Mouse (Mus musculus): Measurements from ENCODE around the gene AU022252. TPM values are rescaled to one million over a fixed set of nuclear protein-coding genes. Genes with fewer than 3 reads are reported as not detected.

The AU022252 gene
- polyA plus RNA-seq, 1 experiment: 14.5 TPM

DNA sequence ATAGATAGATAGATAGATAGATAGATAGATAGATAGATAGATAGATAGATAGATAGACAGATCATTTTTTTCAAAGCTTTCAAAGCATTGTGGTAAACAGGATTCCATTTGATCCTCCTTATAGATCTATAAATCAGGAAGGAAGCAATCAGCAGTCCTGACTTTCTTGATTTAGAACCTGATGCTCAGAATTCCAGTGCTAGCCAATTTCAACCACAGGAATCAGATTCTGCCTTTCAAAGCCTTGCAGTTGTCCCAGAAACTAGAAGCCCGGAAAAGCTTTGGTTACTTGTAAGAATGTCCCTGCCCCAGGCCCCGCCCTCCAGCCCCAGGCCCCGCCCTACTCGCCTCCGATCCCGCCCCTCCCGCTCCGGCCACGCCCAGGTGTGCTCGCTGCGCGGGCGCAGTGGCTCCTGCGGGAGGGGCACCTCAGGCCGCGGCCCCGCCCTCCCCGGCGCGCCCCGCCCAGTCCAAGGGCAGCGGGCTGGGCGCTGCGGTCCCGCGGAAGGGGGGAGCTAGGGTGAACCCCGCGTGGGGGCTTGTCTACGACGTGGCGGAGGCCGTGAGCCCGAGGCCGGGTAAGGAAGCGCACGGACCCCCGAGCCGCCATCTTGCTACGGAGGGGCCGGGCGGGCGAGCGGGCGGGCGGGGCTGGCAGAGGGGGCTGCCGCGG lies 37.5 kb downstream of the AU022252 start, which contains the start of gene Svbp:
Gene Svbp, plus strand, starts transcription at position 398 of the 673 bp plus-strand sequence.
- Histone ChIP-seq H3K79me2 (ENCODE audit: control insufficient read depth, insufficient read depth) (peaks cover 11% of the 10 kb centered on the region), H3ac (ENCODE audit: control insufficient read depth, insufficient read length) (peak within 1 kb of the TSS; percentile 6)
- TF ChIP-seq TCF12 (IDR thresholded peaks at IDR 0.05; ENCODE audit: insufficient read depth, poor library complexity, severe bottlenecking) (no peak), CEBPB (IDR thresholded peaks at IDR 0.05; ENCODE audit: insufficient read depth, poor library complexity, severe bottlenecking) (no peak), MYOG (IDR thresholded peaks at IDR 0.05; ENCODE audit: control insufficient read depth in 1 of 3, insufficient read depth in 1 of 3, insufficient read length in 2 of 3, low read depth in 2 of 3) (peak in 1 of 3 experiments; percentile 1), MYOD1 (IDR thresholded peaks at IDR 0.05; ENCODE audit: control insufficient read depth in 1 of 3, insufficient read length in 2 of 3, low read depth in 2 of 3) (peak in 1 of 3 experiments; percentile 14), REST (IDR thresholded peaks at IDR 0.05; ENCODE audit: insufficient read depth, insufficient read length) (no peak), E2F4 (IDR thresholded peaks at IDR 0.05; ENCODE audit: insufficient read depth) (no peak), POLR2AphosphoS2 (IDR thresholded peaks at IDR 0.05; ENCODE audit: insufficient read length, low read depth) (peak; percentile 66), POLR2A (IDR thresholded peaks at IDR 0.05; ENCODE audit: insufficient read length, low read depth) (peak; percentile 69), MAX (IDR thresholded peaks at IDR 0.05; ENCODE audit: low read depth) (no peak), USF1 (IDR thresholded peaks at IDR 0.05; ENCODE audit: low read depth) (no peak), SRF (IDR thresholded peaks at IDR 0.05; ENCODE audit: control insufficient read depth, insufficient read length, low read depth) (no peak), TCF3 (IDR thresholded peaks at IDR 0.05; ENCODE audit: insufficient read length, low read depth) (no peak)

DNA sequence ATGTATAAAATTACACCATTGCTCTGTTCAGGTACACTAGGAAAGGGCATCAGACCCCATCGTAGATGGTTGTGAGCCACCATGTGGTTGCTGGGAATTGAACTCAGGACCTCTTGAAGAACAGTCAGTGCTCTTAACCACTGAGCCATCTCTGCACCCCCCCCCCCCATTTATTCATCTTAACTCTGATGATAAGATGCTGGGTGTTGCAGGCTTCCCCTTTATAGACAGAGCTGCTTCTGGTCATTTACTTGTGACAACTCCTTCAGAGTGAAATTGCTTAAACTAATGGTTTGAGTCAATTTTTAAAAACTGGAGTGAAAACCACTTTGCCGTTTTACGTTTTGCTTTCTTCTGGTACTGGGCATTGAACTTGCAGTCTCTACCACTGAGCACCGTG lies 39.8 kb downstream of the AU022252 start:
- TF ChIP-seq USF1 (IDR thresholded peaks at IDR 0.05; ENCODE audit: low read depth) (no peak), MYOD1 (IDR thresholded peaks at IDR 0.05; ENCODE audit: control insufficient read depth in 1 of 3, insufficient read length in 2 of 3, low read depth in 2 of 3) (no peak), TCF12 (IDR thresholded peaks at IDR 0.05; ENCODE audit: insufficient read depth, poor library complexity, severe bottlenecking) (no peak), MAX (IDR thresholded peaks at IDR 0.05; ENCODE audit: low read depth) (no peak), REST (IDR thresholded peaks at IDR 0.05; ENCODE audit: insufficient read depth, insufficient read length) (no peak), POLR2A (IDR thresholded peaks at IDR 0.05; ENCODE audit: insufficient read length, low read depth) (no peak), CEBPB (IDR thresholded peaks at IDR 0.05; ENCODE audit: insufficient read depth, poor library complexity, severe bottlenecking) (no peak), E2F4 (IDR thresholded peaks at IDR 0.05; ENCODE audit: insufficient read depth) (no peak)
- no peak overlapping the region for H3K4me3 ChIP-seq
- H3K27me3 ChIP-seq (ENCODE audit: control insufficient read depth, insufficient read depth, insufficient read length): no peaks in the 10 kb centered on the region
- H3K4me2 ChIP-seq (ENCODE audit: low read depth): no peak overlapping the region
- no peak overlapping the region for H3ac ChIP-seq (ENCODE audit: control insufficient read depth, insufficient read length)
- H3K36me3 ChIP-seq (ENCODE audit: control insufficient read depth, insufficient read depth): no peaks in the 10 kb centered on the region
- peaks cover 11% of the 10 kb centered on the region for H3K79me2 ChIP-seq (ENCODE audit: control insufficient read depth, insufficient read depth)

More for the DNA sequence above, 37.5 kb downstream of the AU022252 start, which contains the start of gene Svbp:
- Histone ChIP-seq H3K4me3 (peak within 1 kb of the TSS; percentile 51), H3K27me3 (ENCODE audit: control insufficient read depth, insufficient read depth, insufficient read length) (no peaks in the 10 kb centered on the region), H3K36me3 (ENCODE audit: control insufficient read depth, insufficient read depth) (no peaks in the 10 kb centered on the region), H3K4me2 (ENCODE audit: low read depth) (peak within 1 kb of the TSS; percentile 91)

DNA sequence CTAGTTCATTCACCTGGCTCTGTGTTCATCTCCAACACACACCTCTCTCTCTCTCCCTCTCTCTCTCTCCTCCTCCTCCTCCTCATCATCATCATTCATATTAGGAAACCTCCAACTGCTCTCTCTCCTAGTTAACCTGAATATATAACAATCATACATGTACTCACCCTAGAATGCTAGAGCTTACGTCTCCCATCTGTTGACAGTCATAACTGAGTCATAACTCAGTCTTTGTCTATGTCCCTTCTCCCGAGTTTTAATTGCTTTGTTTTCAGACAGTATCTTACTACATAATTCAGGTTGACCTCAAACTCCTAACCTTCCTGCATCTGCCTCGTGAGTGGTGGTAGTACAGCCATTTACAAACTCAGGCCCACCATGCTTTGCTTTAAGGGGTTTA lies 41.2 kb downstream of the AU022252 start:
- Histone ChIP-seq H3K27me3 (ENCODE audit: control insufficient read depth, insufficient read depth, insufficient read length) (no peaks in the 10 kb centered on the region), H3K4me3 (no peak overlapping the region), H3K36me3 (ENCODE audit: control insufficient read depth, insufficient read depth) (no peaks in the 10 kb centered on the region), H3K79me2 (ENCODE audit: control insufficient read depth, insufficient read depth) (peaks cover 9% of the 10 kb centered on the region), H3ac (ENCODE audit: control insufficient read depth, insufficient read length) (no peak overlapping the region), H3K4me2 (ENCODE audit: low read depth) (no peak overlapping the region)
- no peak for TF ChIP-seq TCF3 (IDR thresholded peaks at IDR 0.05; ENCODE audit: insufficient read length, low read depth)
- TF ChIP-seq MAX (IDR thresholded peaks at IDR 0.05; ENCODE audit: low read depth): no peak
- no peak for TF ChIP-seq REST (IDR thresholded peaks at IDR 0.05; ENCODE audit: insufficient read depth, insufficient read length)
- TF ChIP-seq POLR2AphosphoS2 (IDR thresholded peaks at IDR 0.05; ENCODE audit: insufficient read length, low read depth): no peak
- TF ChIP-seq TCF12 (IDR thresholded peaks at IDR 0.05; ENCODE audit: insufficient read depth, poor library complexity, severe bottlenecking): no peak
- TF ChIP-seq POLR2A (IDR thresholded peaks at IDR 0.05; ENCODE audit: insufficient read length, low read depth): no peak

DNA sequence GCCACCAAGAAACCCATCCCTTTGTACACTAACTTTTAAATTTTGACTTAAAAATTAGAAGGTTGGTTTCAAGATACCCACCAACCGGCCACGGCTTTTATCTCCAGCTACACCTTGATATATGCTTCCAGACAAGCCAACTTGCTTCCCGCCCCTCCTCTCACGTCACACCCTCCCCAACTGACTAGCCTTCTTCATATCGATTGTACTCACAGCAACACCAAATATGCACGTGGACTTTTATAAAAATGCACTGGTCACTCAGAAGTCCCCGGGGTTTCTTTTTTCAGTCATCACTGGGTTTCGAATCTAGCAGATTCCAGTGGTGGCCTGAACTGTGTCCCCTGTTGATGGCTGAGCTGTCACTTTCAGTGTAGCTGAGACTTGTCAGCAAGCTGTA lies 41.9 kb downstream of the AU022252 start:
- no peak overlapping the region for H3K4me2 ChIP-seq (ENCODE audit: low read depth)
- H3K4me3 ChIP-seq: no peak overlapping the region
- TF ChIP-seq USF1 (IDR thresholded peaks at IDR 0.05; ENCODE audit: low read depth): no peak
- TF ChIP-seq POLR2A (IDR thresholded peaks at IDR 0.05; ENCODE audit: insufficient read length, low read depth): no peak
- no peak for TF ChIP-seq MYOD1 (IDR thresholded peaks at IDR 0.05; ENCODE audit: control insufficient read depth in 1 of 3, insufficient read length in 2 of 3, low read depth in 2 of 3)
- no peak for TF ChIP-seq TCF12 (IDR thresholded peaks at IDR 0.05; ENCODE audit: insufficient read depth, poor library complexity, severe bottlenecking)
- TF ChIP-seq MAX (IDR thresholded peaks at IDR 0.05; ENCODE audit: low read depth): no peak
- TF ChIP-seq SRF (IDR thresholded peaks at IDR 0.05; ENCODE audit: control insufficient read depth, insufficient read length, low read depth): no peak
- no peak for TF ChIP-seq TCF3 (IDR thresholded peaks at IDR 0.05; ENCODE audit: insufficient read length, low read depth)
- no peak for TF ChIP-seq CEBPB (IDR thresholded peaks at IDR 0.05; ENCODE audit: insufficient read depth, poor library complexity, severe bottlenecking)
- TF ChIP-seq E2F4 (IDR thresholded peaks at IDR 0.05; ENCODE audit: insufficient read depth): no peak
- no peak for TF ChIP-seq POLR2AphosphoS2 (IDR thresholded peaks at IDR 0.05; ENCODE audit: insufficient read length, low read depth)
- TF ChIP-seq REST (IDR thresholded peaks at IDR 0.05; ENCODE audit: insufficient read depth, insufficient read length): no peak
- TF ChIP-seq MYOG (IDR thresholded peaks at IDR 0.05; ENCODE audit: control insufficient read depth in 1 of 3, insufficient read depth in 1 of 3, insufficient read length in 2 of 3, low read depth in 2 of 3): no peak
- no peaks in the 10 kb centered on the region for H3K36me3 ChIP-seq (ENCODE audit: control insufficient read depth, insufficient read depth)
- peaks cover 3% of the 10 kb centered on the region for H3K79me2 ChIP-seq (ENCODE audit: control insufficient read depth, insufficient read depth)
- no peaks in the 10 kb centered on the region for H3K27me3 ChIP-seq (ENCODE audit: control insufficient read depth, insufficient read depth, insufficient read length)
- no peak overlapping the region for H3ac ChIP-seq (ENCODE audit: control insufficient read depth, insufficient read length)
